Mouse (Mus musculus): ENCODE measurements around the gene Pitpnm2. TPM values are rescaled to one million over a fixed set of nuclear protein-coding genes. Genes with fewer than 3 reads are reported as not detected.
A peak's percentile ranks its signal among the peaks of the same experiment; 100 is the strongest.

Gene Pitpnm2
- total and polyA plus RNA-seq, 3 experiments, result 7.0 to 22.2 TPM; not detected in 1

GRCm38 (mm10) chr5:124251070-124251469 lies 1.5 kb upstream of the Pitpnm2 start:
- Histone ChIP-seq H3K4me3 (ENCODE audit: control insufficient read depth in 1 of 2, insufficient read depth in 1 of 2, low read depth in 2 of 2, low read length in 2 of 2) (no peak overlapping the region), H3K79me2 (ENCODE audit: control insufficient read depth, insufficient read depth, low read length, poor library complexity) (peaks cover 15% of the 10 kb centered on the region), H3K9me3 (replicated peaks; ENCODE audit: insufficient read depth, low read length) (no peaks in the 10 kb centered on the region), H3K27me3 (ENCODE audit: control insufficient read depth in 1 of 2, insufficient read depth in 2 of 2, low read length in 2 of 2) (no peaks in the 10 kb centered on the region), H3K4me1 (ENCODE audit: control insufficient read depth in 1 of 2, insufficient read depth in 2 of 2, low read length in 2 of 2) (no peaks in the 10 kb centered on the region), H3K27ac (ENCODE audit: control insufficient read depth, low read depth, low read length) (no peak overlapping the region), H3K36me3 (ENCODE audit: control insufficient read depth in 1 of 2, insufficient read depth in 2 of 2, low read length in 2 of 2) (peaks cover 0 to 3% of the 10 kb centered on the region in 2 experiments), H3K9ac (ENCODE audit: control insufficient read depth, low read depth, low read length, poor library complexity, severe bottlenecking) (no peak overlapping the region)
- TF ChIP-seq MAZ (IDR thresholded peaks at IDR 0.05; ENCODE audit: low read depth, low read length) (no peak), POLR2AphosphoS5 (IDR thresholded peaks at IDR 0.05; ENCODE audit: borderline replicate concordance, low read depth, low read length) (no peak), CHD1 (IDR thresholded peaks at IDR 0.05; ENCODE audit: low read depth, low read length) (no peak), ELF1 (IDR thresholded peaks at IDR 0.05; ENCODE audit: low read depth, low read length) (no peak), CTCF (IDR thresholded peaks at IDR 0.05 in 2 of 3, conservative IDR thresholded peaks at IDR 0.05 in 1 of 3; ENCODE audit: control insufficient read depth in 1 of 3, insufficient read depth in 1 of 3, low read depth in 2 of 3, low read length in 3 of 3, poor library complexity in 1 of 3, severe bottlenecking in 1 of 3) (no peak), USF2 (IDR thresholded peaks at IDR 0.05; ENCODE audit: borderline replicate concordance in 1 of 2, insufficient read depth in 1 of 2, low read depth in 1 of 2, low read length in 2 of 2) (no peak), SIN3A (IDR thresholded peaks at IDR 0.05; ENCODE audit: low read length) (no peak), USF1 (IDR thresholded peaks at IDR 0.05; ENCODE audit: low read depth, low read length) (no peak), ZMIZ1 (IDR thresholded peaks at IDR 0.05; ENCODE audit: low read depth, low read length) (no peak), SMC3 (IDR thresholded peaks at IDR 0.05; ENCODE audit: low read depth, low read length) (no peak), E2F4 (IDR thresholded peaks at IDR 0.05; ENCODE audit: borderline replicate concordance, low read depth, low read length) (no peak), RAD21 (IDR thresholded peaks at IDR 0.05; ENCODE audit: low read depth, low read length) (no peak), RCOR1 (IDR thresholded peaks at IDR 0.05; ENCODE audit: low read depth, low read length) (no peak), MYB (IDR thresholded peaks at IDR 0.05; ENCODE audit: low read depth, low read length) (no peak), BHLHE40 (IDR thresholded peaks at IDR 0.05; ENCODE audit: borderline replicate concordance, low read depth, low read length) (no peak), POLR2A (IDR thresholded peaks at IDR 0.05; ENCODE audit: control insufficient read depth in 1 of 2, insufficient read depth in 1 of 2, low read depth in 1 of 2, low read length in 2 of 2, poor library complexity in 1 of 2) (no peak)
- no peak for DNase-seq (ENCODE audit: low read depth, low spot score)

DNA sequence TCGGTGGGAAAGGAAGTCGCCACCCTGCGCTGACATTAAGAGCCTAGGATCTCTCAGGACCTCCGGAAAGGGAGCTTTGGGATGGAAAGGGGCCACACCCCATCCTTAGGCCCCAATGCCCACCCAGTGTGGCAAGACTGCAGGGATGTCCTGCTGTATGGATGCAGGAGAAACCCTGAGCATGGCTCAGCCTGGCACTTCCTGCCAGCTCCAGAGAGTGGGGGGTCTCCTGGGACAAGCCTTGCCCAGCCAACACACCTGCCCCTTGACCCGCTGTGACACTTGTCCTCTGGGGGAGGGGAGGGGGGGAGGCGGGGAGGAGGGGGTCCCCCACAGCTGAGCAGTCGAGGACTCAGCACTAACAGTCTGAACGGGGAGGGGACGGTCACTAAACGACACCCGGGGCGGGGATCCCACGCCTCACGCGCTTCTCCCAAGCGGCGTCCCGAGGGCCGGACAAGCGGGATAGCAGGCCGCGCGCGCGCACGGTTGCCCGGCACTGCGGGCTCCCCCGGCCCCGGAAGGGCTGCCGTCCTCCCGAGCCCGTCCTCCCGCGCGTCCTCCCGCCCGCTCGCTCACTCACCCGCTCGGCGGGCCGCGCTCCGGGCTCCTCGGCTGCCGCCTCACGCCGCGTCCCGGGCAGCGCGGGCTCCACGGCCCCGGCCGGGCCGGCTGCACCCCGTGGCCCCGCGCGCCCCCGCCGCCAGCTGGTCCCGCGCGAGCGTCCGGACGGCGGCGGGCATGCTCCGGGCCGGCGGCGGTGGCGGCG lies 531 bp downstream of the Pitpnm2 start:
- no peaks in the 10 kb centered on the region for H3K9me3 ChIP-seq (replicated peaks; ENCODE audit: insufficient read depth, low read length)
- DNase-seq (ENCODE audit: low read depth, low spot score), result peak; percentile 44
- H3K9ac ChIP-seq (ENCODE audit: control insufficient read depth, low read depth, low read length, poor library complexity, severe bottlenecking), result peak overlapping the region; percentile 98
- H3K36me3 ChIP-seq (ENCODE audit: control insufficient read depth in 1 of 2, insufficient read depth in 2 of 2, low read length in 2 of 2), result peaks cover 0 to 3% of the 10 kb centered on the region in 2 experiments; a peak in 3 of 4 replicates
- TF ChIP-seq TAL1 (IDR thresholded peaks at IDR 0.05; ENCODE audit: low read length) (no peak), POLR2AphosphoS5 (IDR thresholded peaks at IDR 0.05; ENCODE audit: borderline replicate concordance, low read depth, low read length) (no peak), NELFE (IDR thresholded peaks at IDR 0.05; ENCODE audit: low read depth, low read length) (0 out of 2 replicates have a peak, but pooled peaks have one; percentile 5), TBP (IDR thresholded peaks at IDR 0.05; ENCODE audit: low read depth, low read length) (no peak), USF1 (IDR thresholded peaks at IDR 0.05; ENCODE audit: low read depth, low read length) (no peak)
- peak overlapping the region; percentile 78 to 97 for H3K4me3 ChIP-seq (ENCODE audit: control insufficient read depth in 1 of 2, insufficient read depth in 1 of 2, low read depth in 2 of 2, low read length in 2 of 2)
- H3K4me1 ChIP-seq (ENCODE audit: control insufficient read depth in 1 of 2, insufficient read depth in 2 of 2, low read length in 2 of 2), result no peaks in the 10 kb centered on the region
- peak overlapping the region; percentile 31 for H3K27ac ChIP-seq (ENCODE audit: control insufficient read depth, low read depth, low read length)
- H3K27me3 ChIP-seq (ENCODE audit: control insufficient read depth in 1 of 2, insufficient read depth in 2 of 2, low read length in 2 of 2), result no peaks in the 10 kb centered on the region
- peaks cover 15% of the 10 kb centered on the region for H3K79me2 ChIP-seq (ENCODE audit: control insufficient read depth, insufficient read depth, low read length, poor library complexity)

Measured in MEL (cell line).